Mouse (Mus musculus) fat pad, adult 2 months (tissue): ENCODE results near the gene Arhgap45.

Source experiments
- DNase-seq: peaks from one replicate; pipeline ENCODE4 v3.0.0-alpha.2; 2011; ENCODE audit warnings: low read depth, low spot score; ENCODE audit errors: extremely low read depth

The Arhgap45 gene

DNA sequence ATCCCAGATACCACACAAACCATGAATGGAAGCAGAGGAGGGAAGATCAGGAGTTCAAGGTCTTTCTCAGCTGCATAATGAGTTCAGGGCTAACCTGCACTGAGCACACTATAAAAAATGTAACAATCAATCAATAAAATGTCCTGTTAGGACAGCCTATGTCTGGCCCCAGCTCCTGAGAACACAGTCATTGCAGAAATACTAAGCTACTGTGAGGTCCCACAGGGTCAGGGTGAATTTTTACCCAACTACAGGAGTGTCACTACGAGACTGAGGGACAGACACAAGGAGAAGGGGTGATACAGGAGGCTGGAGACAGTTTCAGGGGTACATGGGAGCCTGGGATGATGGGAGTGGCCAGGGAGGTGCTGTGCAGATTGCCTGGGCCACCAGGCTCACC, 61.9 kb downstream of the Arhgap45 start:
- DNase-seq: no peak

DNA sequence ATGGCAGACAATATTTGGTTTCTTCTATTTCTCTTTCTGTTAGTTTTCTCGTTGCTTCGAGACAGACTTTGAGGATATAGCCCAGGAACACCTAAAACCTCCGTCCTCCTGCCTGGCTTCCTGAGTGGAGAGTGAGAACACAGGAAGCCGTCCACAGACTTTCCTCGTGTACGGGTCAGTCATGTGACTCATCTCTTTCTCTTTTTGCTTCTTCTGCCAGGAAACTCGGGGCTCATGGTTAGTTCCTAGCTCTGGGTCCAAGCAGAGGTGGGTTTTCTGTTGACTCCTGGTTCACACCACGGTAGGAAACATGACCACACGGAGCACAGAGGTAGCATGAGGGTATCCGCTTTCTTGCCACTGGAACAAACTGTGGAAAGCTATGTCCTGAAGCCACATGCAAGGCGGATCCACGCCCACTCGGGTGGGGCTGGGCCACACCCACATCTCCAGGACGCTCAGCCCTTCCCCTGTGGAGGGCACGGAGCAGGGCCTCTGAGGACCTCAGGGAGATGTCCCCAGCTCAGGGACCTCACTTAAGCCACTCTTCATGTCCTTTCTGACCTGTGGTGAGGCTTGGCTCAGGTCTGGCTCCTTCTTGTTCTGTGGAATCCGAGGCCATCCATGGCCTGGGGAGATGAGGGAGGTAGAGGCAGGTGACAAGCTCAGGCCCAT, 64.1 kb downstream of the Arhgap45 start:
- no peak for DNase-seq
